Mouse (Mus musculus) liver, embryonic 14.5 days (tissue): ENCODE data around the gene Olfr495. TPM values are rescaled to one million over a fixed set of nuclear protein-coding genes. Genes with fewer than 3 reads are reported as not detected.

Source experiments
- ATAC-seq: fragments of 200-750 bp; cut with Nextera tagmentation; 2 replicates; pipeline ENCODE4 v1.8.0; 2017; ENCODE audit warnings: moderate number of reproducible peaks, mild to moderate bottlenecking, moderate library complexity; ENCODE audit not compliant: insufficient read depth
- DNase-seq, 3 experiments: peaks; one replicate each; pipeline ENCODE4 v3.0.0-alpha.2; 2012 to 2013; ENCODE audit warnings: low read depth in 3 of 3, low spot score in 3 of 3
- H3K27ac ChIP-seq: fragments of 300-500 bp; sonication (generic); 2 replicates; pipeline ENCODE4 v1.5.1; 2014; ENCODE audit warnings: moderate library complexity, mild to moderate bottlenecking, control low read depth, inconsistent platforms
- H3K27me3 ChIP-seq: fragments of 300-500 bp; sonication (generic); 2 replicates; pipeline ENCODE4 v1.6.1; 2014; ENCODE audit warnings: mild to moderate bottlenecking, low read length, moderate library complexity; ENCODE audit not compliant: control insufficient read depth, insufficient read depth
- H3K36me3 ChIP-seq: fragments of 300-500 bp; sonication (generic); replicated peaks from 2 replicates; pipeline ENCODE4 v1.6.1; 2014; ENCODE audit warnings: low read depth; ENCODE audit not compliant: control insufficient read depth, insufficient read depth
- H3K4me1 ChIP-seq, 2 experiments: fragments of 200-500 bp in 1 of 2; fragments of 300-500 bp in 1 of 2; sonication (generic) in 1 of 2; replicated peaks; 2 replicates each; pipeline ENCODE4 v1.6.1; 2012 to 2014; ENCODE audit warnings: antibody characterized with exemption in 1 of 2, inconsistent platforms in 1 of 2, low read length in 1 of 2; ENCODE audit not compliant: control insufficient read depth in 2 of 2, insufficient read depth in 2 of 2
- H3K4me2 ChIP-seq: fragments of 300-500 bp; sonication (generic); 2 replicates; pipeline ENCODE4 v1.6.1; 2014; ENCODE audit warnings: low read depth, mild to moderate bottlenecking, control low read depth, moderate library complexity
- H3K4me3 ChIP-seq, 2 experiments: fragments of 200-500 bp in 1 of 2; fragments of 300-500 bp in 1 of 2; sonication (generic) in 1 of 2; 2 replicates each; pipeline ENCODE4 v1.5.1; 2012 to 2014; ENCODE audit warnings: low read depth in 2 of 2, low read length in 2 of 2, mild to moderate bottlenecking in 2 of 2, control low read depth in 1 of 2, inconsistent platforms in 1 of 2, moderate library complexity in 1 of 2; ENCODE audit not compliant: insufficient read depth in 1 of 2
- H3K9ac ChIP-seq: fragments of 300-500 bp; sonication (generic); replicated peaks from 2 replicates; pipeline ENCODE4 v1.6.1; 2014; ENCODE audit warnings: mild to moderate bottlenecking, control low read depth, moderate library complexity
- H3K9me3 ChIP-seq: fragments of 300-500 bp; sonication (generic); 2 replicates; pipeline ENCODE4 v1.6.1; 2016; ENCODE audit warnings: low read length, mixed read lengths; ENCODE audit not compliant: control insufficient read depth
- CTCF ChIP-seq: IDR thresholded peaks from 2 replicates; pipeline ENCODE4 v1.5.1; 2016; ENCODE audit warnings: antibody characterized with exemption, low read depth, control low read depth
- EP300 ChIP-seq: IDR thresholded peaks from 2 replicates; pipeline ENCODE4 v1.6.1; 2016; ENCODE audit warnings: antibody characterized with exemption, low read depth
- WGBS: fragments of 180-500 bp; shearing (Covaris S2); extraction: QIAGEN DNeasy Blood & Tissue Kit; methylation state at CpG from one replicate; pipeline ENCODE4 v1.1.7; 2014; ENCODE audit not compliant: insufficient replicate concordance; 5-methylcytosine and 5-hydroxymethylcytosine counted together
- polyA plus RNA-seq, 2 experiments: library from polyadenylated mRNA; depleted of rRNA in 1 of 2; stranded (reverse) in 1 of 2; unstranded in 1 of 2; fragments of >200 nt; fragmentation: Nextera tagmentation in 1 of 2; extraction: Ambion mirVana in 1 of 2; gene quantifications; 2 replicates each; pipeline versions ENCODE4 v1.2.1 to v1.2.3; 2012 to 2014

Gene Olfr495
- not detected in 2 replicates for polyA plus RNA-seq (2012; rRNA removed)
- not detected in 2 replicates for polyA plus RNA-seq (2014; fragmentation: Nextera tagmentation; extraction: Ambion mirVana)

GRCm38 (mm10) chr7:108392867-108393266 is at the start of gene Olfr495:
TSS of gene Olfr495 (plus strand) at chr7:108393167.
- H3K4me2 ChIP-seq, result no peak within 1 kb of the TSS
- ATAC-seq, result no peak
- no peaks in the 10 kb centered on the region for H3K27me3 ChIP-seq
- H3K36me3 ChIP-seq, result no peaks in the 10 kb centered on the region
- H3K4me3 ChIP-seq, result no peak within 1 kb of the TSS
- H3K9me3 ChIP-seq, result no peaks in the 10 kb centered on the region
- H3K4me1 ChIP-seq, result no peaks in the 10 kb centered on the region
- 22% methylated on average over 1 of the region's 1 CpGs for WGBS
- H3K9ac ChIP-seq, result no peak within 1 kb of the TSS
- H3K27ac ChIP-seq, result no peak within 1 kb of the TSS
- TF ChIP-seq EP300 (no peak), CTCF (no peak)
- DNase-seq, result no peak

GRCm38 (mm10) chr7:108346879-108347278 is 46.1 kb upstream of the Olfr495 start, which contains the start of gene Olfr493:
TSS of gene Olfr493 (minus strand) at chr7:108346979.
- no peaks in the 10 kb centered on the region for H3K36me3 ChIP-seq
- WGBS, result 24% methylated on average over 1 of the region's 1 CpGs
- no peak within 1 kb of the TSS for H3K4me2 ChIP-seq
- H3K4me1 ChIP-seq, result no peaks in the 10 kb centered on the region
- ATAC-seq (no peak), DNase-seq (no peak)
- no peak for TF ChIP-seq EP300
- no peak for TF ChIP-seq CTCF
- no peak within 1 kb of the TSS for H3K27ac ChIP-seq
- no peaks in the 10 kb centered on the region for H3K9me3 ChIP-seq
- no peak within 1 kb of the TSS for H3K4me3 ChIP-seq
- no peak within 1 kb of the TSS for H3K9ac ChIP-seq
- no peaks in the 10 kb centered on the region for H3K27me3 ChIP-seq

- no peaks in the 10 kb centered on the region for H3K27me3 ChIP-seq
- no peak within 1 kb of the TSS for H3K9ac ChIP-seq
- no peaks in the 10 kb centered on the region for H3K4me1 ChIP-seq
- no peaks in the 10 kb centered on the region for H3K9me3 ChIP-seq
- TF ChIP-seq CTCF (no peak), EP300 (no peak)
- no peak within 1 kb of the TSS for H3K4me3 ChIP-seq
- DNase-seq (no peak), ATAC-seq (no peak)
- H3K27ac ChIP-seq, result no peak within 1 kb of the TSS
- H3K36me3 ChIP-seq, result no peaks in the 10 kb centered on the region
- WGBS, result 44% methylated on average over 3 of the region's 3 CpGs
- H3K4me2 ChIP-seq, result no peak within 1 kb of the TSS
Measured at GRCm38 (mm10) chr7:108365035-108365434, 27.9 kb upstream of the Olfr495 start, which contains the start of gene Olfr494. TSS of gene Olfr494 (plus strand) at chr7:108365335.

GRCm38 (mm10) chr7:108420121-108420520 is 27.2 kb downstream of the Olfr495 start, which contains the start of gene Olfr497:
TSS of gene Olfr497 (plus strand) at chr7:108420421.
- Histone ChIP-seq H3K27ac (no peak within 1 kb of the TSS), H3K27me3 (no peaks in the 10 kb centered on the region), H3K4me3 (no peak within 1 kb of the TSS), H3K4me1 (no peaks in the 10 kb centered on the region), H3K9me3 (no peaks in the 10 kb centered on the region), H3K4me2 (no peak within 1 kb of the TSS), H3K9ac (no peak within 1 kb of the TSS), H3K36me3 (no peaks in the 10 kb centered on the region)
- no peak for TF ChIP-seq CTCF
- TF ChIP-seq EP300, result no peak
- 52% methylated on average over 2 of the region's 2 CpGs for WGBS
- no peak for DNase-seq
- ATAC-seq, result no peak

Other genes starting within 250 kb of the Olfr495 start
- not detected in 2 replicates for gene Olfr485, start 233.3 kb upstream of the Olfr495 start, polyA plus RNA-seq (2012; rRNA removed)
- not detected in 2 replicates for gene Olfr485, start 233.3 kb upstream of the Olfr495 start, polyA plus RNA-seq (2014; fragmentation: Nextera tagmentation; extraction: Ambion mirVana)
- not detected in 2 replicates for gene Olfr486, start 220.4 kb upstream of the Olfr495 start, polyA plus RNA-seq (2012; rRNA removed)
- gene Olfr486, start 220.4 kb upstream of the Olfr495 start, polyA plus RNA-seq (2014; fragmentation: Nextera tagmentation; extraction: Ambion mirVana), result not detected in 2 replicates
- not detected in 2 replicates for gene Olfr487, start 178.5 kb upstream of the Olfr495 start, polyA plus RNA-seq (2012; rRNA removed)
- not detected in 2 replicates for gene Olfr487, start 178.5 kb upstream of the Olfr495 start, polyA plus RNA-seq (2014; fragmentation: Nextera tagmentation; extraction: Ambion mirVana)
- gene Olfr488, start 134.8 kb upstream of the Olfr495 start, polyA plus RNA-seq (2012; rRNA removed), result not detected in 2 replicates
- gene Olfr488, start 134.8 kb upstream of the Olfr495 start, polyA plus RNA-seq (2014; fragmentation: Nextera tagmentation; extraction: Ambion mirVana), result not detected in 2 replicates
- not detected in 2 replicates for gene Olfr490, start 104.2 kb upstream of the Olfr495 start, polyA plus RNA-seq (2012; rRNA removed)
- gene Olfr490, start 104.2 kb upstream of the Olfr495 start, polyA plus RNA-seq (2014; fragmentation: Nextera tagmentation; extraction: Ambion mirVana), result not detected in 2 replicates
- gene Olfr491, start 79.7 kb upstream of the Olfr495 start, polyA plus RNA-seq (2012; rRNA removed), result not detected in 2 replicates
- gene Olfr491, start 79.7 kb upstream of the Olfr495 start, polyA plus RNA-seq (2014; fragmentation: Nextera tagmentation; extraction: Ambion mirVana), result not detected in 2 replicates
- gene Olfr492, start 69.5 kb upstream of the Olfr495 start, polyA plus RNA-seq (2012; rRNA removed), result not detected in 2 replicates
- not detected in 2 replicates for gene Olfr492, start 69.5 kb upstream of the Olfr495 start, polyA plus RNA-seq (2014; fragmentation: Nextera tagmentation; extraction: Ambion mirVana)
- not detected in 2 replicates for gene Olfr493, start 46.2 kb upstream of the Olfr495 start, polyA plus RNA-seq (2012; rRNA removed)
- not detected in 2 replicates for gene Olfr493, start 46.2 kb upstream of the Olfr495 start, polyA plus RNA-seq (2014; fragmentation: Nextera tagmentation; extraction: Ambion mirVana)
- gene Olfr494, start 27.8 kb upstream of the Olfr495 start, polyA plus RNA-seq (2012; rRNA removed), result not detected in 2 replicates
- not detected in 2 replicates for gene Olfr494, start 27.8 kb upstream of the Olfr495 start, polyA plus RNA-seq (2014; fragmentation: Nextera tagmentation; extraction: Ambion mirVana)
- gene Olfr497, start 27.3 kb downstream of the Olfr495 start, polyA plus RNA-seq (2012; rRNA removed), result not detected in 2 replicates
- gene Olfr497, start 27.3 kb downstream of the Olfr495 start, polyA plus RNA-seq (2014; fragmentation: Nextera tagmentation; extraction: Ambion mirVana), result not detected in 2 replicates
- gene Olfr498, start 72.2 kb downstream of the Olfr495 start, polyA plus RNA-seq (2012; rRNA removed), result not detected in 2 replicates
- gene Olfr498, start 72.2 kb downstream of the Olfr495 start, polyA plus RNA-seq (2014; fragmentation: Nextera tagmentation; extraction: Ambion mirVana), result not detected in 2 replicates
- gene Olfr502, start 131.9 kb downstream of the Olfr495 start, polyA plus RNA-seq (2012; rRNA removed), result not detected in 2 replicates
- not detected in 2 replicates for gene Olfr502, start 131.9 kb downstream of the Olfr495 start, polyA plus RNA-seq (2014; fragmentation: Nextera tagmentation; extraction: Ambion mirVana)
- gene Olfr503, start 151.4 kb downstream of the Olfr495 start, polyA plus RNA-seq (2012; rRNA removed), result not detected in 2 replicates
- not detected in 2 replicates for gene Olfr503, start 151.4 kb downstream of the Olfr495 start, polyA plus RNA-seq (2014; fragmentation: Nextera tagmentation; extraction: Ambion mirVana)
- not detected in 2 replicates for gene Olfr504, start 172.6 kb downstream of the Olfr495 start, polyA plus RNA-seq (2012; rRNA removed)
- gene Olfr504, start 172.6 kb downstream of the Olfr495 start, polyA plus RNA-seq (2014; fragmentation: Nextera tagmentation; extraction: Ambion mirVana), result not detected in 2 replicates
- not detected in 2 replicates for gene Olfr506, start 217.6 kb downstream of the Olfr495 start, polyA plus RNA-seq (2012; rRNA removed)
- gene Olfr506, start 217.6 kb downstream of the Olfr495 start, polyA plus RNA-seq (2014; fragmentation: Nextera tagmentation; extraction: Ambion mirVana), result not detected in 2 replicates
- not detected in 2 replicates for gene Olfr507, start 228.6 kb downstream of the Olfr495 start, polyA plus RNA-seq (2012; rRNA removed)
- not detected in 2 replicates for gene Olfr507, start 228.6 kb downstream of the Olfr495 start, polyA plus RNA-seq (2014; fragmentation: Nextera tagmentation; extraction: Ambion mirVana)
- gene Olfr508, start 236.8 kb downstream of the Olfr495 start, polyA plus RNA-seq (2012; rRNA removed), result not detected in 2 replicates
- gene Olfr508, start 236.8 kb downstream of the Olfr495 start, polyA plus RNA-seq (2014; fragmentation: Nextera tagmentation; extraction: Ambion mirVana), result not detected in 2 replicates